8 mouse cellular contexts compared by ENCODE assay signal in genomic region chr6:127336681-127337397, GRCm38 (mm10).
DNase-seq lines count a peak whose midpoint lies in the region; ATAC-seq and TF ChIP-seq lines count a peak whose summit lies in the region.

No protein-coding gene starts in this region.

- peak overlapping the region; percentile 10; the same call in 1 of the 2 replicates for H3K4me2 ChIP-seq in liver, embryonic 12.5 days
- peak overlapping the region; percentile 24; the same call in 1 of the 2 replicates for H3K4me2 ChIP-seq in stomach, embryonic 15.5 days

- intact Hi-C loops in left cerebral cortex, adult 2 months (cut with DNase I): no loop called here
- intact Hi-C loops in left cerebral cortex, postnatal 14 days (cut with DNase I): no loop called here

- no peaks in the 10 kb centered on the region for H3K36me3 ChIP-seq in liver, embryonic 12.5 days
- no peaks in the 10 kb centered on the region for H3K36me3 ChIP-seq in stomach, embryonic 15.5 days

- peaks cover 45% of the 10 kb centered on the region for H3K4me1 ChIP-seq in liver, embryonic 12.5 days
- peaks cover 37% of the 10 kb centered on the region for H3K4me1 ChIP-seq in stomach, embryonic 15.5 days

- H3K4me3 ChIP-seq in left cerebral cortex, adult 2 months: no peak overlapping the region
- no peak overlapping the region for H3K4me3 ChIP-seq in liver, embryonic 12.5 days
- no peak overlapping the region for H3K4me3 ChIP-seq in stomach, embryonic 15.5 days (replicated peaks)

- H3K27ac ChIP-seq in left cerebral cortex, adult 2 months: no peak overlapping the region
- H3K27ac ChIP-seq in liver, embryonic 12.5 days: peak overlapping the region; percentile 34; the same call in 1 of the 2 replicates
- peak overlapping the region; percentile 55 for H3K27ac ChIP-seq in stomach, embryonic 15.5 days

- H3K9me3 ChIP-seq in liver, embryonic 12.5 days (replicated peaks): no peaks in the 10 kb centered on the region
- no peaks in the 10 kb centered on the region for H3K9me3 ChIP-seq in stomach, embryonic 15.5 days

- TF ChIP-seq POLR2A in brain, embryonic 14.5 days (IDR thresholded peaks at IDR 0.05; ENCODE audit: borderline replicate concordance, extremely low read depth, insufficient read depth, insufficient read length, poor library complexity, severe bottlenecking): no peak

- 26% methylated on average over 15 of the region's 15 CpGs for whole genome bisulfite sequencing in liver, embryonic 12.5 days (ENCODE audit: insufficient replicate concordance)
- WGBS in stomach, embryonic 15.5 days: 43% methylated on average over 15 of the region's 15 CpGs

- peaks cover 27% of the 10 kb centered on the region for H3K27me3 ChIP-seq in liver, embryonic 12.5 days (replicated peaks)
- no peaks in the 10 kb centered on the region for H3K27me3 ChIP-seq in stomach, embryonic 15.5 days (replicated peaks)

- no peak for TF ChIP-seq CTCF in left cerebral cortex, adult 2 months (IDR thresholded peaks at IDR 0.05)
- no peak for TF ChIP-seq CTCF in brain, embryonic 14.5 days (IDR thresholded peaks at IDR 0.05; ENCODE audit: borderline replicate concordance, extremely low read depth, insufficient read depth, insufficient read length)

- DNase-seq in left cerebral cortex, adult 2 months (ENCODE audit: extremely low spot score in 1 of 2, low spot score in 2 of 2): peak; percentile 23 to 52
- no peak for DNase-seq in left cerebral cortex, postnatal 14 days (ENCODE audit: low spot score in 2 of 2)
- peak; percentile 93 for DNase-seq in brain, embryonic 14.5 days (ENCODE audit: low read depth)
- no peak for DNase-seq in urinary bladder, postnatal 10 days (ENCODE audit: low spot score)
- DNase-seq in cerebellum, postnatal 4 days (ENCODE audit: low spot score in 2 of 2): no peak

- 0 out of 2 replicates have a peak overlapping the region, but pooled peaks have one; percentile 29 for H3K9ac ChIP-seq in liver, embryonic 12.5 days
- H3K9ac ChIP-seq in stomach, embryonic 15.5 days: no peak overlapping the region

- peak; percentile 52 to 63 for ATAC-seq in hematopoietic stem cell, adult 5-6 weeks (replicated peaks in 1 of 2; ENCODE audit: insufficient read depth in 1 of 2, low FRiP score in 2 of 2, low TSS enrichment in 1 of 2, low read depth in 1 of 2, poor library complexity in 2 of 2, severe bottlenecking in 2 of 2)
- ATAC-seq in liver, embryonic 12.5 days: peak; percentile 10; the same call in 1 of the 2 replicates
- ATAC-seq in stomach, embryonic 15.5 days (ENCODE audit: insufficient read depth, low FRiP score, low read depth): no peak

Comparison
In these comparisons a context has a peak if more than half of its experiments do, and no peak if none do; other contexts are left out.
1. DNase-seq: peak in left cerebral cortex, adult 2 months (2 of 2) and brain, embryonic 14.5 days (single experiment); none in left cerebral cortex, postnatal 14 days (0 of 2), urinary bladder, postnatal 10 days (single experiment) and cerebellum, postnatal 4 days (0 of 2).